Mouse (Mus musculus) limb, embryonic 14.5 days (tissue): Measurements from ENCODE around the gene Ankrd26. TPM values are rescaled to one million over a fixed set of nuclear protein-coding genes. Genes with fewer than 3 reads are reported as not detected.

ENCODE experiments used
- ATAC-seq: fragments of 200-750 bp; cut with Nextera tagmentation; 2 replicates; pipeline ENCODE4 v1.8.0; 2017; ENCODE audit warnings: low read depth, moderate number of reproducible peaks, moderate TSS enrichment; ENCODE audit not compliant: low FRiP score
- DNase-seq: peaks from one replicate; pipeline ENCODE4 v3.0.0-alpha.2; 2015; ENCODE audit warnings: low spot score
- H3K27ac ChIP-seq: fragments of 300-500 bp; sonication (generic); replicated peaks from 2 replicates; pipeline ENCODE4 v1.5.1; 2014; ENCODE audit warnings: low read depth, mild to moderate bottlenecking, low read length, moderate library complexity, mixed read lengths
- H3K27me3 ChIP-seq: fragments of 300-500 bp; sonication (generic); 2 replicates; pipeline ENCODE4 v1.6.1; 2014; ENCODE audit warnings: low read length, mixed read lengths; ENCODE audit not compliant: control insufficient read depth, insufficient read depth
- H3K36me3 ChIP-seq: fragments of 300-500 bp; sonication (generic); 2 replicates; pipeline ENCODE4 v1.6.1; 2014; ENCODE audit warnings: mild to moderate bottlenecking, low read length, moderate library complexity, mixed read lengths; ENCODE audit not compliant: control insufficient read depth, insufficient read depth
- H3K4me1 ChIP-seq: fragments of 300-500 bp; sonication (generic); 2 replicates; pipeline ENCODE4 v1.6.1; 2014; ENCODE audit warnings: antibody characterized with exemption, low read length, mixed read lengths; ENCODE audit not compliant: control insufficient read depth, insufficient read depth
- H3K4me2 ChIP-seq: fragments of 300-500 bp; sonication (generic); replicated peaks from 2 replicates; pipeline ENCODE4 v1.6.1; 2014; ENCODE audit warnings: low read depth, mild to moderate bottlenecking, low read length, moderate library complexity; ENCODE audit not compliant: severe bottlenecking
- H3K4me3 ChIP-seq: fragments of 300-500 bp; sonication (generic); replicated peaks from 2 replicates; pipeline ENCODE4 v1.5.1; 2014; ENCODE audit warnings: low read length
- H3K9ac ChIP-seq: fragments of 300-500 bp; sonication (generic); 2 replicates; pipeline ENCODE4 v1.6.1; 2014; ENCODE audit warnings: mild to moderate bottlenecking, low read depth, low read length, moderate library complexity; ENCODE audit not compliant: severe bottlenecking
- H3K9me3 ChIP-seq: fragments of 300-500 bp; sonication (generic); 2 replicates; pipeline ENCODE4 v1.6.1; 2016; ENCODE audit warnings: low read length; ENCODE audit not compliant: control insufficient read depth
- POLR2A ChIP-seq: fragments of 200-500 bp; IDR thresholded peaks from 2 replicates; pipeline ENCODE4 v1.8.0; 2012; ENCODE audit warnings: inconsistent platforms, mild to moderate bottlenecking, moderate library complexity, borderline replicate concordance; ENCODE audit not compliant: insufficient read depth, insufficient read length; ENCODE audit errors: extremely low read depth
- WGBS: fragments of 180-500 bp; shearing (Covaris S2); extraction: QIAGEN DNeasy Blood & Tissue Kit; methylation state at CpG from one replicate; pipeline ENCODE4 v1.1.7; 2014; 5-methylcytosine and 5-hydroxymethylcytosine counted together
- polyA plus RNA-seq, 2 experiments: library from polyadenylated mRNA; depleted of rRNA in 1 of 2; stranded (reverse) in 1 of 2; unstranded in 1 of 2; fragments of >200 nt; fragmentation: Nextera tagmentation in 1 of 2; extraction: Ambion mirVana in 1 of 2; gene quantifications; 2 replicates each; pipeline versions ENCODE4 v1.2.1 to v1.2.3; 2012 to 2014

The Ankrd26 gene
- polyA plus RNA-seq (2012; rRNA removed) (7.6 and 11.1 TPM in 2 replicates), polyA plus RNA-seq (2014; fragmentation: Nextera tagmentation; extraction: Ambion mirVana) (12.6 and 13.3 TPM in 2 replicates)

DNA sequence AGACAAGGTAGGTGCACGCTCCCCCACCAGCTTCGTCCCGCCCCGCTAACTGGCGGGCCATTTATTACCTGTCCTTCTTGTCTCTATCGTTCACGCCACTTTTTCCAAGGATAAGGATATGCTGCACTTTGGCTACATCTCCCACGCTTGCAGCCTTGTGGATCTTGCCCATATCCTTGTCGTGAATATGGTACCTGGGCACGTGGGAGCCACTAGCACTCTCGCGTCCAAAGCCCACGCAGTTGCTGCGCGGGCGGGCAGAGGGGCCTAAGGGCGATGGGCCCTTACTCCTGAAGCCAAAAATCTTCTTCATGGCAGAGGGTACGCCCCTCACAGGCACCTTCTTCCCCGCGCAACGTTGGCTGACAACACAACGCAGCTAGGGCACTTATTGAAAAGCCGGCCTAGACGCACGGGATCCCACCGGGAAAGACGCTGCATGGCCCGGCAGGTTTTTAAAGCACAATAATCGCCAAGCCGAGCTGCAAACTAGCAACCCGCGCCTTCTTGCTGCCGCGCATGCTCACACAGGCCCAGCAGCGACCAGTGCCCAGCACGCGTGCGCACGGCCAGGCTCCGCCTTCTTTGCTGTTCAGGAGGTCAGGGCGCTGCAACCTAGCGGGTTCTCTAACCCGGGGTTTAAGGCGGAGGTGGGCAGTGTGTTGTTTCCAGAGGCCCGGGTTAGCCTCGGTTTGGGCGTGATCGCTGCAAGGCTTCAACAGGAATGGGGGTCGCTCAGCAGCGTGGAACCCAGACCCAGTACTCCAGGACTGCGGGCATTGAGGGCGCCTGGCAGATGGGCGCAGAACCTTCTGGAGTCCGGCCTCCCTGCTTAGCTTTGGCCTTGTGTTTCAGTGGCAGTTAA, at the start of gene Ankrd26:
TSS of gene Ankrd26 (minus strand) at position 482 of the 865 bp plus-strand sequence.
- peak within 1 kb of the TSS; percentile 69 for H3K4me3 ChIP-seq
- no peaks in the 10 kb centered on the region for H3K27me3 ChIP-seq
- 5% methylated on average over 54 of the region's 54 CpGs for WGBS
- H3K4me1 ChIP-seq = peaks cover 16% of the 10 kb centered on the region
- DNase-seq = peak; percentile 92
- TF ChIP-seq POLR2A = peak; percentile 52; the same call in 1 of the 2 replicates
- no peaks in the 10 kb centered on the region for H3K9me3 ChIP-seq
- peaks cover 20% of the 10 kb centered on the region for H3K36me3 ChIP-seq
- ATAC-seq = peak; percentile 96
- H3K27ac ChIP-seq = peak within 1 kb of the TSS; percentile 75
- H3K9ac ChIP-seq = peak within 1 kb of the TSS; percentile 84
- H3K4me2 ChIP-seq = peak within 1 kb of the TSS; percentile 74

DNA sequence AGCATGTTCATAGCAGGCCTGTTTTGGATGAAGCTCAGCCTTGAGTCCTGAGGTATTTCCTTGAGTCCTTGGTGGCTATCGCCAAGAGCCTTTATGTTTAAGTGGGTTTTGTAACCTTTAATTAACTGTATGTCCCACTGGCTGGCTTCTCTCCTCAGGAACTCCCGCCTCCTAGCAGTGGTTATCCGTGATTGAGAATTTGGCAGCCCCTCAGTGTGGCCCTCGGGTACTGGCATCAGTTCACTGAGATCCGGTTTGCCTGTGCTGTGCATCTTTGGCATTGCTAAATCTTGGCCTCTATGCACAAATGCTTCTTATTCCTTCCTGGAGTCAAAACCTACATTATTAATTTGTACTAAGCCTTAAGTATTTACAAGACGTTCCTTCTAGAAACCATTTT, 46.9 kb upstream of the Ankrd26 start:
- no peaks in the 10 kb centered on the region for H3K9me3 ChIP-seq
- H3K4me1 ChIP-seq = no peaks in the 10 kb centered on the region
- TF ChIP-seq POLR2A = no peak
- H3K27ac ChIP-seq = no peak overlapping the region
- WGBS = 87% methylated on average over 6 of the region's 6 CpGs
- H3K27me3 ChIP-seq = no peaks in the 10 kb centered on the region
- DNase-seq = no peak
- H3K36me3 ChIP-seq = peaks cover 23% of the 10 kb centered on the region
- no peak for ATAC-seq
- H3K9ac ChIP-seq = no peak overlapping the region
- H3K4me2 ChIP-seq = no peak overlapping the region
- H3K4me3 ChIP-seq = no peak overlapping the region

DNA sequence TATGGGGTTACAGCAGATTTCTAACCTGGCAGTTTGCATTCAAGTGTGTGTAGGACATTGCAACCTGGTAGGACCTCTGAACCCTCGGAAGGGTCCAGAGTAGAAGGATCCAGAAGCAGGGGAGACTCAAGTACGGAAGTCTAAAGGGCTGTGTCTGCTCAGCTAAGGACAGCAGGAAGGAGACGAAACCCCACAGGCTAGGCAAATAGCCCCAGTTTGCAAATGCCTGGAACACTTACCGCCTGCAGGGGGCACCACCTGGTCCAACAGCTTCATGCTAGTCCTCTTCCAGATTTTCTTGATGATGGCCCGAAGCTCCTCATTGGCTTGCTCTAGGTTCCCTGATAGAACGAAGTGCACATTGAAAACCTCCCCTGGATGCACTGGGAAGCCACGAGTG, 43.9 kb upstream of the Ankrd26 start:
- no peak for TF ChIP-seq POLR2A
- WGBS = 71% methylated on average over 7 of the region's 7 CpGs

DNA sequence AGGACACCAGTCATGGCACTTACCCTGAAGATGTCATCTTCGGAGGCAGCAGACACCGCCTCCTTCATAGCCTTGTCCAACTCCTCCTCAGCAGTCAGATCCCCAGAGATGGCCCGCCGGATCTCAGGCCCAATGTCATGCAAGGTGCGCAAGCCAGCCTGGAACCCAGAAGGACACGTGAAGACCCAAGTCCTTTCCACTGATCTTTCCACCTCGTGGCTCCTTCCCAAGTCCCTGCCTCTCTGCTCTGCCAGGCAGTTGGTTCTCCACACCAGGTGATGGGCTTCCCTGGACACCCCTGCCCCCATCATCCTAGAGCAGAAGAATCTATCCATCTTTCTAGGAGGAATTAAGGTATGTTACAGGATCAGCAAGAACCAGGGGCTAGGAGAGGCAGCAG, 41.8 kb upstream of the Ankrd26 start:
- Histone ChIP-seq H3K4me1 (no peaks in the 10 kb centered on the region), H3K36me3 (peaks cover 30% of the 10 kb centered on the region), H3K4me2 (no peak overlapping the region), H3K9ac (no peak overlapping the region), H3K27me3 (no peaks in the 10 kb centered on the region), H3K4me3 (no peak overlapping the region), H3K9me3 (no peaks in the 10 kb centered on the region), H3K27ac (no peak overlapping the region)
- DNase-seq = no peak
- no peak for ATAC-seq
- no peak for TF ChIP-seq POLR2A
- 93% methylated on average over 7 of the region's 7 CpGs for WGBS

More for the DNA sequence above, 43.9 kb upstream of the Ankrd26 start:
- no peak for ATAC-seq
- no peaks in the 10 kb centered on the region for H3K9me3 ChIP-seq
- no peak for DNase-seq
- H3K27me3 ChIP-seq = no peaks in the 10 kb centered on the region
- no peak overlapping the region for H3K4me2 ChIP-seq
- H3K4me1 ChIP-seq = no peaks in the 10 kb centered on the region
- no peak overlapping the region for H3K27ac ChIP-seq
- no peak overlapping the region for H3K9ac ChIP-seq
- no peak overlapping the region for H3K4me3 ChIP-seq
- peaks cover 33% of the 10 kb centered on the region for H3K36me3 ChIP-seq

DNA sequence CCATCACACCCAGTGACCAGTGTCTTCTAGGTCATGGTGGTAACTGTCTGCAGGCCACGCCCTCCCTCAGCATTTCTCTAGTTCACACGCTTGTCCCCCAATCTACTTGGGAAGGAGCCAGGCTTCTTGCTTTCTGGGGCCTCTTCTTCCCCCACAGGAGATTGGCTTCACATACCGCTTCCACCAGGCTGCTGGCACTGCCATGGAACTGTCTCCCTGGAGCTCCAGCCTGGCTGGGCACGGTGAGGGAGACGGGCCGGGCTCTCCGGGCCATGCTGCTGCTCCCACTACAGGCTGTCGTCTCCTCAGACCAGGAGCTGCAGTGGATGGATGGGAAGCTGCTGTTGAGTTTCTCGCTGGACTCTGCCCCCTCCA, 33.6 kb upstream of the Ankrd26 start:
- no peak for DNase-seq
- 81% methylated on average over 9 of the region's 9 CpGs for WGBS
- no peak for ATAC-seq
- H3K4me3 ChIP-seq = no peak overlapping the region
- 0 out of 2 replicates have a peak, but pooled peaks cover 3% of the 10 kb centered on the region for H3K4me1 ChIP-seq
- TF ChIP-seq POLR2A = no peak
- no peak overlapping the region for H3K27ac ChIP-seq
- no peaks in the 10 kb centered on the region for H3K9me3 ChIP-seq
- no peak overlapping the region for H3K4me2 ChIP-seq
- H3K27me3 ChIP-seq = peaks cover 14% of the 10 kb centered on the region; the same call in 1 of the 2 replicates
- H3K36me3 ChIP-seq = peaks cover 24% of the 10 kb centered on the region
- no peak overlapping the region for H3K9ac ChIP-seq
